Mouse (Mus musculus) heart, postnatal 0 days (tissue): ENCODE results near the gene 5330417C22Rik. TPM values are rescaled to one million over a fixed set of nuclear protein-coding genes. Genes with fewer than 3 reads are reported as not detected.

Source experiments
- ATAC-seq: fragments of 200-750 bp; cut with Nextera tagmentation; 2 replicates; pipeline ENCODE4 v1.8.0; 2017; ENCODE audit warnings: low read depth, moderate number of reproducible peaks, moderate library complexity; ENCODE audit not compliant: insufficient read depth
- DNase-seq: peaks from one replicate; pipeline ENCODE4 v3.0.0-alpha.2; 2016; ENCODE audit warnings: low spot score
- H3K27ac ChIP-seq: fragments of 300-500 bp; sonication (generic); 2 replicates; pipeline ENCODE4 v1.5.1; 2014; ENCODE audit warnings: low read depth, mild to moderate bottlenecking
- H3K27me3 ChIP-seq: fragments of 300-500 bp; sonication (generic); 2 replicates; pipeline ENCODE4 v1.6.1; 2014; ENCODE audit warnings: low read length, mixed read lengths; ENCODE audit not compliant: control insufficient read depth, insufficient read depth
- H3K36me3 ChIP-seq: fragments of 300-500 bp; sonication (generic); replicated peaks from 2 replicates; pipeline ENCODE4 v1.6.1; 2014; ENCODE audit warnings: low read length, mixed read lengths; ENCODE audit not compliant: control insufficient read depth, insufficient read depth
- H3K4me1 ChIP-seq: fragments of 300-500 bp; sonication (generic); 2 replicates; pipeline ENCODE4 v1.6.1; 2014; ENCODE audit warnings: antibody characterized with exemption; ENCODE audit not compliant: control insufficient read depth, insufficient read depth
- H3K4me2 ChIP-seq: fragments of 300-500 bp; sonication (generic); 2 replicates; pipeline ENCODE4 v1.6.1; 2014; ENCODE audit warnings: low read depth, mild to moderate bottlenecking, low read length, moderate library complexity
- H3K4me3 ChIP-seq: fragments of 300-500 bp; sonication (generic); 2 replicates; pipeline ENCODE4 v1.5.1; 2014; ENCODE audit warnings: low read depth, low read length
- H3K9ac ChIP-seq: fragments of 300-500 bp; sonication (generic); replicated peaks from 2 replicates; pipeline ENCODE4 v1.6.1; 2014; ENCODE audit warnings: low read depth, low read length, mixed read lengths
- H3K9me3 ChIP-seq: fragments of 300-500 bp; sonication (generic); replicated peaks from 2 replicates; pipeline ENCODE4 v1.6.1; 2016; ENCODE audit warnings: low read length; ENCODE audit not compliant: control insufficient read depth
- CTCF ChIP-seq: IDR thresholded peaks from 2 replicates; pipeline ENCODE4 v1.5.1; 2016; ENCODE audit warnings: antibody characterized with exemption, control low read depth, low read depth
- EP300 ChIP-seq: IDR thresholded peaks from 2 replicates; pipeline ENCODE4 v1.6.1; 2016; ENCODE audit warnings: antibody characterized with exemption, low read depth
- WGBS: fragments of 180-500 bp; shearing (Covaris S2); extraction: QIAGEN DNeasy Blood & Tissue Kit; methylation state at CpG from one replicate; pipeline ENCODE4 v1.1.7; 2014; 5-methylcytosine and 5-hydroxymethylcytosine counted together
- polyA plus RNA-seq: library from polyadenylated mRNA; unstranded; fragments of >200 nt; fragmentation: Nextera tagmentation; extraction: Ambion mirVana; gene quantifications from 2 replicates; pipeline ENCODE4 v1.2.1, GENCODE M21; 2015
- total RNA-seq: library from RNA; depleted of rRNA; stranded (reverse); fragments of >200 nt; gene quantifications from 2 replicates; pipeline ENCODE4 v1.2.3, GENCODE M21; 2014; ENCODE audit warnings: low replicate concordance

Gene 5330417C22Rik
- total and polyA plus RNA-seq, 2 experiments from 2014 or later, result 0.04 to 0.34 TPM

DNA sequence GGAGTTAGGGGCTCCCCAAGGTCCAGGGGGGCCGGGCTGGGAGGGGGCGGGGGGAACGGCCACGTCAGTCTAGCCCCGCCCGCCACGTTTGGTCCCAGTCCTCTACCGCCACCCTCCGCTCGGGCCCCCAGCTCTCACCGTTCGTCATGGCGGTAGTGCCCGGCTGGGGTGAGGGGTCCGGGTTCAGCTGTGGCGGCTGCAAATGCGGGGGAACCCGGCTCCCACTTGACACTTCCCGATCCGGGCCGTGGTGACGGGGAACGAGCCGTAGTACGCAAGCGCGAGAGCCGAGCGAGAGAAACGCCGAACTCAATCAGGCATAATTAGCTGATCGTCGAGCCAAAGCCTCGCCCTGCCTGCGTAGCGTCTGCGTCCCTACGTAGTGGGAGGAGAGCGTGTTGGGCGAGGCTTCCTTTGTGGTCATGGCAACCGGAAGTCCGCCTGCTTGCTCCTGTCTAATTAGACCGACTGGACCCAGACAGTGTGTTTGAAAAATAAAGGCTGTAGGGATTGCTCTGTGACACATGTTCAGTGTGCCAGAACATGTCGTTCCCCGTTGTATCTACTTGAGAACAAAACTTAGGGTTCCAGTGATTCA is 25.9 kb upstream of the 5330417C22Rik start, which contains the start of gene Tmem167b:
Gene Tmem167b (minus strand): TSS at position 334 of the 598 bp plus-strand sequence.
- H3K36me3 ChIP-seq, result peaks cover 30% of the 10 kb centered on the region
- H3K4me2 ChIP-seq, result peak within 1 kb of the TSS; percentile 83
- H3K9ac ChIP-seq, result peak within 1 kb of the TSS; percentile 91
- no peaks in the 10 kb centered on the region for H3K4me1 ChIP-seq
- H3K9me3 ChIP-seq, result no peaks in the 10 kb centered on the region
- WGBS, result under 1% methylated on average over 42 of the region's 45 CpGs
- TF ChIP-seq EP300 (no peak), CTCF (peak; percentile 4; the same call in 1 of the 2 replicates)
- H3K27me3 ChIP-seq, result no peaks in the 10 kb centered on the region
- peak within 1 kb of the TSS; percentile 90 for H3K27ac ChIP-seq
- peak within 1 kb of the TSS; percentile 96 for H3K4me3 ChIP-seq
- ATAC-seq (peak; percentile 97), DNase-seq (peak; percentile 99)

DNA sequence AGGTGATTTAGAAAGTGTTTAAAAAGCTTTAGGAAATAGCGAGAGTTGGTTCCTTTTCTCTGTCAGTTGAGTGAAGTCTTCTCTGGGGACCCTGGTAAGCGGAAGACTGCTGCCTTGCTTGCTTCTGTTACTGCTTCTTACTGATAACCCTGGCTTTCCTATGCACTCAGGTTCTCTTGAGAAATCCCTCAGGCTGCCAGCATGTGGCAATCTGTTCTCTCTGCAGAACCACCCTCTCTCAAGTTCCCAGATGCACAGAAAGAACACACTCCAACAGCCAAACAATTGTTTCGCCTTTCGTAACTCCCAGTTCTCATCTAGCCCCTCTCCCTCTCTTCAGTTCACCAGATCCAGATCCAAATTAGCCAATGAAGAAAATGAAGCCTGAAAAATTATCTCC is 21.6 kb upstream of the 5330417C22Rik start:
- Histone ChIP-seq H3K36me3 (peaks cover 33% of the 10 kb centered on the region), H3K27me3 (no peaks in the 10 kb centered on the region), H3K4me3 (no peak overlapping the region), H3K9ac (no peak overlapping the region), H3K27ac (no peak overlapping the region), H3K9me3 (no peaks in the 10 kb centered on the region), H3K4me2 (no peak overlapping the region), H3K4me1 (peaks cover 4% of the 10 kb centered on the region; the same call in 1 of the 2 replicates)
- DNase-seq (no peak), ATAC-seq (no peak)
- TF ChIP-seq CTCF (no peak), EP300 (no peak)
- 89% methylated on average over 4 of the region's 4 CpGs for WGBS

DNA sequence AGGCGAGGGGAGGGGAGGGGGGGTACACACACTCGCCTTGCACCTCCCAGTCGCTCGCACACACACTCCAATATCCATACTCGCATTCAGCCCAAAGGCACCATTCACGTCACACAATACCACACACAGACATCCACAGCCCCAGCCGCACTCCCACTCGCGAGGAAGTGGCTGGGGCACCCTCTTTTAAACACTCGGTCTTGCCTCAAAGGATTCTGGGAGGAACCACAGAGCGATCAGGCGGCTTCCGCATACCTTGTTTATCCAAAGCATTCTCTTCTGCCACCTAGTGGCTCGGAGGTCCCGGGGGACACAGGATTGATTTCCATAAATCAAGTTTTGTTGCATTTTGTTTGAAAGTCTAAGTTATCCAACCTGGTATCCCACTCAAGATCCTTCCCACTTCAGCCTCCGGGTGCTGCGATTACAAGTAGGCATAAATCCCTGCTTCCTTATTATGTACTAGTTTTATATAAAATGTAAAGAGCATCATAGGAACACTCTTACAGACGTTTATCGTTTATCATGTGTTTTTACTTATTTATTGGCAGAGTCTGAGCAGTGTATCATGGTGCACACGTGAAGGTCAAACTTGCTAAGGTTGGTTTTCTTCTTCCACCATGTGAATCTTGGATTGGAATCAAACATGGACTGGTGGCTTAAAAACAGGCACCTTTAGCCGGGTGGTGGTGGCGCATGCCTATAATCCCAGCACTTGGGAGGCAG is 18.4 kb upstream of the 5330417C22Rik start:
- ATAC-seq, result peak; percentile 98
- peak overlapping the region; percentile 84 for H3K4me2 ChIP-seq
- TF ChIP-seq EP300 (peak; percentile 35; the same call in 1 of the 2 replicates), CTCF (peak; percentile 96)
- H3K36me3 ChIP-seq, result peaks cover 28% of the 10 kb centered on the region
- WGBS, result 16% methylated on average over 22 of the region's 22 CpGs
- peak overlapping the region; percentile 70 for H3K4me3 ChIP-seq
- H3K27me3 ChIP-seq, result no peaks in the 10 kb centered on the region
- peak overlapping the region; percentile 79 for H3K27ac ChIP-seq
- DNase-seq, result peak; percentile 96
- H3K9me3 ChIP-seq, result no peaks in the 10 kb centered on the region
- H3K9ac ChIP-seq, result peak overlapping the region; percentile 86
- peaks cover 4% of the 10 kb centered on the region; the same call in 1 of the 2 replicates for H3K4me1 ChIP-seq

DNA sequence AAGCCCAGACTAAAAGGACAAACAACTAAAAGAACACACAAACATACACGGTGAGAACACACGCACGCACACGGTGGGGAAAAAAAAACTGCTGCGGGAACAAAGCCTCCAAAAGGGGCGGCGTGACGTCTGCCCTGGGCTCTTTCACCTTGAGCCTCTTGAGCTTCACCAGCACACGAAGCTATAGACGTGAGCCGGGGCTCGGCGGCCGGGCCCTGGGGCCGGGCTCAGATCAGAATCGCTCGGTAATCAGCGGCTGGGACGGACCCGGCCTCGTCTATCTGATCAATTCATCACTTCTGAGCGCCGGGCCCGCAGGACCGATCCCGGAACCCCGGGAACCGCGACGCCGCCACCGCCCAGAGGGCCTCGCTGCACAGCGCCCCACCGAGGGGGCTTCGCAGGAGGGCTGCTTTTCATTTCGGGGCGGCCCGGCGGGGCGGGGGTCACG is 17.8 kb upstream of the 5330417C22Rik start:
- ATAC-seq, result peak; percentile 61
- WGBS, result 2% methylated on average over 40 of the region's 42 CpGs
- H3K27me3 ChIP-seq, result no peaks in the 10 kb centered on the region
- peaks cover 22% of the 10 kb centered on the region for H3K36me3 ChIP-seq
- DNase-seq, result no peak
- peak overlapping the region; percentile 79 for H3K27ac ChIP-seq
- H3K9me3 ChIP-seq, result no peaks in the 10 kb centered on the region
- peaks cover 4% of the 10 kb centered on the region; the same call in 1 of the 2 replicates for H3K4me1 ChIP-seq
- peak overlapping the region; percentile 70 for H3K4me3 ChIP-seq
- H3K4me2 ChIP-seq, result peak overlapping the region; percentile 84
- H3K9ac ChIP-seq, result peak overlapping the region; percentile 86
- no peak for TF ChIP-seq EP300
- TF ChIP-seq CTCF, result no peak

DNA sequence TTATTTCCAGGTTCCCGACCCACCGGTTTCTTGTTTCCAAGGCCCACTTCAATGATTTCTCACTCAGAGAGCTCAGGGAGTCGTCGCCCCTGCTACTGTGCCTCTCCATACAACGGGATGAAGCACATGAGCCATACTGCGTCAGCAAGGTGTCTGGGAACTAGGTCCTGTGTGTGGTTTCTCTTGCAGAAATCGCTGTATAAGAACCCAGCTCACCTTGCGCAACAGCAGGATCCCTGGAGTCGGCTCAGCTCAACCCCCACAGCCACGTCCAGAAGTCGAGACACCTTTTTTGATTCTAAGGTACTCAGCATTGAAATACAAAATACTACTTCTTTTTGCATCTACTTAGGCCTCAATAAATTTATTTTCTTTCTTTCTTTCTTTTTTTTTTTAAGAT is 6.0 kb upstream of the 5330417C22Rik start:
- no peak overlapping the region for H3K4me2 ChIP-seq
- WGBS, result 72% methylated on average over 11 of the region's 11 CpGs
- no peaks in the 10 kb centered on the region for H3K36me3 ChIP-seq
- ATAC-seq, result no peak
- no peak overlapping the region for H3K27ac ChIP-seq
- H3K9ac ChIP-seq, result no peak overlapping the region
- no peaks in the 10 kb centered on the region for H3K9me3 ChIP-seq
- TF ChIP-seq CTCF, result no peak
- H3K4me1 ChIP-seq, result no peaks in the 10 kb centered on the region
- no peak overlapping the region for H3K4me3 ChIP-seq
- no peaks in the 10 kb centered on the region for H3K27me3 ChIP-seq
- DNase-seq, result no peak
